Mouse (Mus musculus) heart, adult 9 months (tissue): Measurements from ENCODE around the gene Rnaset2a.
"Not testable (repeated sequence)": the region's sequence is repeated elsewhere in the genome, so short reads cannot be mapped to it uniquely, and the experiment has no call there.

Experiments
- DNase-seq, 2 experiments: peaks; one replicate each; pipeline ENCODE4 v3.0.0; 2022; ENCODE audit warnings: low spot score in 2 of 2

Gene Rnaset2a

DNA sequence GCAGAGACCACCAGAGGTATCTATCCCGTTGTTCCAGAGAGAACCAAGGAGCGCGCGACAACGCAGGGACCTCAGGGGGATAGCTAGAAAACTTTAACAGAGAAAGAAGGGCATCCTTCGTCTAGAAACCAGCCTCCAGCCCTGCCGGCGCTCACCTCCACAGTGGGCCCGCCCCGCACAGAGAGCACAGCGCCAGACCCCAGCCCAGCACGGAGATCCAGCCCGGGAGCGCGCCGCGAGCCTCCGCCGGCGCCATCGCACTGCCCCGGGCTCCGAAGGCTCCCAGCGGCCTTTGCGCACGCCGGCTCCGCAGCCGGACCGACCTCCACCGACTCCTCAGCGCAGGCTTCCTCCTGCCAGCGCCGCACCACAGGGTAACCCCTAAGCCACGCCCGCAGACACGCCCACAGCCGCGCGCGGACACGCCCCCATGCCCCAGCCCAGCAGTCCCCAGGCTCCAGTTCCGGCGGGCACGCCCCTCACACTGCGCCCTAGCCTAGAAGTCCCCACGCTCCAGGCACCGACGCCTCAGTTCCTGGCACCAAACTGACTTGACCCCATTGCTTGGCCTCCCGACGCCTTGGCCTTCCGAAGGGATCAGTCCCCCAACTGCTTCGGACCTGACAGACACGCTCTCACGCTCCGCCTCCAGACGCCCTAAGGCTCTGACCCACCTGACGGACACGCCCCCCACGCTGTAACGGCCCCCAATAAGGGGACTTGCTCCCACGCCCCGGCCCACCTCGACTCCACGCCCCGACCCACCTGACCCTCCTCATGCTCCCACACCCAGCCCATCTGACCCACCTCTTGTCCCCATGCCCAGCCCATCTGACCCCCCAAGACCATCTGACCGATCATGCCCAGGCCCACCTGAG lies at the start of gene Rnaset2a, which contains the start of gene Gm49673:
Rnaset2a (minus strand) TSS at position 659 of the 878 bp plus-strand sequence.
Gm49673 (minus strand) TSS at position 350 of the 878 bp plus-strand sequence.
- peak; percentile 42 to 67 for DNase-seq

DNA sequence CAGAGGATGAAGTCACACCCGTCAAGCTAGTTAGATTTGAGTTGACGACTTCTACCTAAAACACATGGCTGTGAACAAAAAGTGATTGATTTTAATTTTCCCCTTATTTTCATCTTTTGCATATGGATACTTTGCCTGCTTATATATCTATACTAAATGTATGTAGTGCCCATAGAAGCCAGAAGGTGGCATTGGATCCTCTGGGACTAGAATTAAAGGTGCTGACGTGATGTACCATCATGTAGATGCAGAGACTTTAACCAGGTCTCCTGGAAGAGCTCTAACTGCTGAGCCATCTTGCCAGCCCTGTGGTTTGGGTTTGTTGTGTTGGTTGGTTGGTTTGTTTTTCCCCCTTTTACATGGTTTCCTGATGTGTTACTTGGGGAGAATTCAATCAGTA lies 49.8 kb upstream of the Rnaset2a start:
- DNase-seq: no peak

DNA sequence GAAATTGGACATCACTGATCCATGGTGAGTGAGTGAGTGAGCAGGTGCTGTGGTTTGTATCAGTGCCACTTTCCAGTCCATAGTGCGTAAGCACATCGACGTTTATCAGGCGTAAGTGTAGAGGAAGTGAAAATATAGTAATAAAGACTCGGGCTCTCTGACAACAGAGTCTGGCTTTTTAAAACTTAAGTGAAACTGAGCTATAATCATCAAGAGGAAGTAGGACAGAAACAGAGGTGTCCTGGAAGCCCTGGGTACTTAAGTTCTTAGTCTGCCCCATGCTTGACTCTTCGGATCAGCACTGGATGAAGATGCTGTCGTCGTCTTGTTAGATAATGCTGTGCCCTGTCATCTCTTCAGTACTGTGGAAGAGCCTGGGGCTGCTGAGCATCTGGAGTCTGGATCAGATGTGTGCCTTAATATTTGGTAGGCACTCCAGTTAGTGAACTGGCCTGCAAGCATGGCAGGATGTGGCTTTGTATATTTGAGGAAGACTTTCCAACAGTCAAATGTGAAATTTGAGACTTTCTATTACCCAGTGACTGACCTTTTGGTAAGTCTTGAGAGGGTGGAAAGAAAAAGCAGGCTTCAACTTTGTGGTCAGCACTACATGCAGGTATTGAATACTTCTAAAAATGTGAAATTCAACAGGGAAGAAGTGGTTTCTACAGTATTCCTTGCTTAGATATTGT lies 47.9 kb upstream of the Rnaset2a start:
- DNase-seq: peak in 1 of 2 experiments; percentile 20

DNA sequence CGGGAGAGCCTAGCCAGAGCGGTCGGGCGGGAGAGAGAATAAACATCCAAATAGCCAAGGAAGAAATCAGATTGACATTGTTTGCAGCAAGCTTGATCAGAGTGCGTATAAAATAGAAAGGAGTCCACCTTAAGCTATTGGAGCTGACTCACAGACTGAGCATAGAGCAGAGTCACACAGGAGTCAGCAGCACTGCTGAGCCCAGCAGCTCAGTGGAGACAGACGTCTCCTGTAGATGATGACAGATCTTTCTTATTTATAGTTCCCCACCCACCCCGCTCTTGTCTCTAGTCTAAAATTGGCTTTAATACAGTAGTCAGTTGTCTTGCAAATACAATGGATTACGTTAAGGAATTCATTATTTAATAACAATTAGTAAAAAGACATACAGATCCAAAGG lies 45.8 kb upstream of the Rnaset2a start:
- no peak for DNase-seq

DNA sequence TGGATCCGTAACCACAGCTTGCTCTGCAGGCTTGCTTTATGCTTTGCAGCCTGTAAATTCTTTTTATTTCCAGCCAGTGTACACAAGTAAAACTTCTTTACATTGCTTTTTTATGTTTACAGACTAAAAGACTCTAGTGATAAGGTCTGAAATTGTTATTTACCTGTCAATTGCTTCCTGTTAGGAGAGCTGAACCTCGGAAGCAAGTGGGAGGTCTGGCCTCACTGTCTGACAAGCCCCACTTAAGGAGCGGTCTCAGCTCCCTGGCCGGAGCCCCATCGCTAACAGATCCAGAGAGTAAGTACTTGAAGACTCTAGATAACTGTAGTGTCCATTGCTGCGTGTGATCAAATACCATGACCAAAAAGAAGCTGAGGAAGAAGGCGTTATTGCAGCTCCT lies 36.3 kb upstream of the Rnaset2a start:
- no peak for DNase-seq

DNA sequence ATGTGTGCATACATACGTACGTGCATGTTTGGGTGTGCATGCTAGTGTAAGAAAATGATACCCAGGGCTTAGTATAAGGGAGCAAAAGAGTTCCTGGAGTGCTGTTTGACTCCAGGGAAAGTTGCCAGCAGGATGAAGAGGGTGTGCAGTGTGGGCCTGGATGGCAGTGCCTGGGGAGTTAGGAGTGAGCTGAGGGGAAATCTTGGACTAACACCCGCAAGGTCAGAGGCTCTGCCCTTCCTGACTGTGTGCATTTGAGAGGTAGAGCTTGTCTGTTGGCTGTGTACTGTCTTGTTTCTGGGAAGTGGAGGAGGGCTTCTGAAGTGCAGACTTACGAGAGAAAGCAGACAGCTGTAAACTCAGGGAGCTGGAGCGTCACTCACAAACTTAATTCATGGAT lies 35.9 kb upstream of the Rnaset2a start:
- DNase-seq: peak in 1 of 2 experiments; percentile 19

DNA sequence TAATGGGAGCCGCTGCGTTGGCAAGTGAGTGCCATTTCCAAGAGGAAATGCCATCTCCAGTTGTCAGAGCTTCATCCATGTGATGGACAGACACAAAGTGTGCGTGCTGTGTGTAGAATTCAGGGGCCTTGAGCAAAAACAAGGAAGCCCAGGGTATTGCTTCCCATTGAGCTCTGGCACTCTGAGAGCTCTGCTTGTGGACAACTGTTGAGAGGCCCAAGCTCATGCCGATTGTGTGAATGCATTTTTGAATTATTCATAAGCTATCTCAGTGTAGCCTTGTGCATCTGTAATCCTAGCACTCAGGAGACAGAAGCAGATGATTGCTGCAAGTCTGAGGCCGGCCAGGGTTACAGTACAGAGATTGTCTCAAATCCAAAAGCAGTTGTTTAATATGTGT lies 29.2 kb upstream of the Rnaset2a start:
- no peak for DNase-seq

DNA sequence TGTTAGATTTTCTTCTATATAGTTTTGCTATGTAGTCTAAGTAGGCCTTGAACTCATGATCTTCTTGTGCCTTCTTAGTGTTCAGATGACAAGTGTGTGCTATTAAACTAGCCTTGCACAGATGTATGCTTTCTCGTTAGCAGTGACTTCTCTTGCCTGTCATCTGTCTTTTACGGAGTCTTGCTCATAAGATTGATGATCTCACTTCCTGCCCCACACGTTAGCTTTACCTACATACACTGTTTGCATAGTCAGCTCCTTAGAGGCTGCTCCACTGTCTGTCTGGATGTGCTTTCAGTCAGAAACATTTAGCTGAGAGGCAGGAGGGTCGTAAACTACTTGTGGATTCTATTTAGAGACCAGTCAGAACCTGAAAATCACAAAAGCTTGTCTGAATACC lies 23.2 kb upstream of the Rnaset2a start:
- DNase-seq: no peak

DNA sequence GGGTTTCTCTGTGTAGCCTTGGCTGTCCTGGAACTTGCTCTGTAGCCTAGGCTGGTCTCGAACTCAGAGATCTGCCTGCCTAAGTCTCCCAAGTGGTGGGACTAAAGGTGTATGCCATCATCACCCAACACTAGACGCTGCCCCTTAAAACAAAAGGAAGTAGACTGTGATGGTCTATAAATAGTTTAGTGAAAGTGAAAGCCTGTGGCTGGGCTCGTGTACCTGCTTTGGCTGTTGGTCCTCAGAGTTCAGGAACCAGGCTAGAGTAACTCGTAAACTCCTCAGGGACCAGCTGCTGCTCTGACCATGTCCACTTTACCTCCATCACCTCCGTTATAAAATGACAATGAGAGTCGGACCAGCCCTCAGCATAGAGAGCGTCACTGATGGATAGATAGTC lies 22.4 kb upstream of the Rnaset2a start:
- no peak for DNase-seq

DNA sequence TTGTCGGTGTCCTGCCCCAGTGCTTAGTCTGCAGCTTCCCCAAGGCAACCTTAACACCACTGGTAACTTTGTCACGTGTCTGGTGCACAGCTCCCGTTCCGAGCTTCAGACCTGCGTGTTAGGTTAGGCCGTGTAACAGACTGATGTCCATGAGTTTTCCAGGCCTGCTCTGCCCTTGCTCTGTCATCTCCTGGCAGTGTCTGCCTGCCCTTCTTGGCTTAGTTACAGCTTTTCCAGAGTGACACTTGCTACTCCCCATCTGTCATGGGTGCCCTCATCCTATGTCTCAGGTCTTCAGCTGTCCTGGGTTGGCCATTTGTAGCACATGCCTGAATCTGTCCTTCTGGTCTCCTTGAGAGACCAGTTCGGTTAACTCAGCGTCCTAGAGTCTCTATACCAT lies 19.5 kb upstream of the Rnaset2a start:
- DNase-seq: peak in 1 of 2 experiments; percentile 37

DNA sequence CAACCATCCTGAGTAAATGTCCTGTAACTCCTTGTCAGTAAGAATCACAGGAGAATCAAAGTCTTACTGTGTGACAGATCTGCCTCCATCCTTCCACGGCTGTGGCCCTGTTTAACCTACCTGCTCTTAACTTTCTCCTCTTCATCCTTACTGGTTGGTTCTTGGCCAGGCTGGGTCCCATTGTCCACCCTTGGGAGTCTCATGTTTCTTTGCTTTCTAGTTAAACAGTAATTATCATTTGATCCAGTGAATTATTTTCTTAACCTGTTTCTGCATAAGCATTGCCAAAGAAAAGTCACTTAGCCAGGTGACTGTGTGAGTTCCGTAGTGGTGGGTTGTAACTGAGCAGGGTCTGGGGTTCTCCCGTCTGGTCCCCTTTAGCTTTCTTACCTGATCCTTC lies 18.6 kb upstream of the Rnaset2a start:
- not testable (repeated sequence) for DNase-seq

DNA sequence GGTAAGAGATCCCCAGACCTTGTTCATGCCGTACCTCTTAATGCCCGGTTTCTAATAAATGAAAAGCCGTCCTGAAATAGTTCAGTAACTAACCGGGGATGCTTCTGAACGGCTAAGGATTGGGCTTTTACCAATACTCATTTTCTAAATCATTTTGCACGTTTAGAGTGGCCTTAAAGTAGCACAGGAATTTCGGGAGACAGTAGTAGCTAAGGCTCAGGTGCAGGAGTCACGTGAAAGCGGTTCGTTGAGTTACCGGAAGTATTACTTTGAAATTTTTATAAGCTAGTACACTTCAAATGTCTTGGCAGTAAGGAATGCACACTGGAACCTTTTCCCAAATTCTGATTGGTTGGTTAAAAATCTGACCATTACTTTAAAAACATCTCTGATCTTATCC lies 18.1 kb upstream of the Rnaset2a start:
- not testable (repeated sequence) for DNase-seq

DNA sequence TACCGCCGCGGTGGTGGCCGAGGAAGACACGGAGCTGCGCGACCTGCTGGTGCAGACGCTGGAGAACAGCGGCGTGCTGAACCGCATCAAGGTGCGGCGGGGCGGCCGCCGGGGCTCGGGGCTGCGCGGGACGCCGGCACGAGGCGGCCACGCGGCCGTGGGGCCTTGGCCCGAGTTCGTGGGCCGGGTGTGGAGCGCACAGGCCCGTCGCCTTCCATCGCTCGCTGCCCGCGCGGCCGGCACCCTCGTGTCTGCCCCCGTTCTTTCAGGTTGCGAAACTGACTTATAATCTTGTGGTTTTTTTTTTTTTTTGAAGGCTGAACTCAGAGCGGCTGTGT lies 17.7 kb upstream of the Rnaset2a start:
- DNase-seq: peak; percentile 40 to 50

DNA sequence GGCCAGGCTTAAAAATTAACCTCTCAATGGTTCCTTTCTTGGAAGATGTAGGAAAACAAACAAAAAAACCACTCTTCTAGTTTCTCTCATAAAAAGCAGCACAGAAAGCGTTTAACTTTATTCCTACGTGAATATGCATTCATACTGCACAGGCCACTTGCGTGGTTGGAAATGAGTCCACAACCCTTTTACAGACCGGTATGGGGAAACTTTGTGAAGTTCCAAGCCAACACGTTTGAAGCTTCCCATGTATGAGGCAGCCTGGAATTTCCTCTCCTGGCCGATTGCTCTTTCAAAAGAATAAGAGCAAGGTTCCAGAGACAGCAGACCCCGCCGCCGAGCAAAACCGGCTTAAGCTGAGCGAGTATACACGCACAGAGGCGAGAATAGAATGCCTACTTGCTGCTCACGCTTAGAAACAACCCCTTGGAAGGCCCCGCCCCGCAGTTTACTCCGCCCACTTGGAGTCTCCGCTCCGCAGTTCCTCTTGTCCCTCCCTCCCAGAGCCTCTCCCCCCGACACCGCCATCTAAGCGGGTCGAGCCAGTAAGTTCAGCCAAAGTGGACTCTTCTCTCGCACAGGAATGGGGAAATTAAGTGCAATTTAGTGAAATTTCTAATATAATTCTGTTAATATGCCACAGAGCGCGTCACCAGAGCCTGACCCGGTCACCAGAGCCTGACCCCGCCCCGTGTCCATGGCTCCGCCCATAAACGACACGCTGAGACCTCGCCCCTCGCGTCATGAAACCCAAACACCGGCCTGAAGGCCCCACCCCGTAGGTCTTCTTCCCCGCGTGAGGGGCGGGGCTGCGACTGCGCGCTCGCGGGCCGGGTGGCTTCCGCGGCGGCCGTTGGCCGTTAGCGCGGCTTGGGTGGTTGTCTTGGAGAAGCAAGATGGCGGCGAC lies 17.1 kb upstream of the Rnaset2a start, which contains the start of gene Fgfr1op:
Fgfr1op (plus strand) TSS at position 801 of the 907 bp plus-strand sequence.
- peak; percentile 69 to 89 for DNase-seq

DNA sequence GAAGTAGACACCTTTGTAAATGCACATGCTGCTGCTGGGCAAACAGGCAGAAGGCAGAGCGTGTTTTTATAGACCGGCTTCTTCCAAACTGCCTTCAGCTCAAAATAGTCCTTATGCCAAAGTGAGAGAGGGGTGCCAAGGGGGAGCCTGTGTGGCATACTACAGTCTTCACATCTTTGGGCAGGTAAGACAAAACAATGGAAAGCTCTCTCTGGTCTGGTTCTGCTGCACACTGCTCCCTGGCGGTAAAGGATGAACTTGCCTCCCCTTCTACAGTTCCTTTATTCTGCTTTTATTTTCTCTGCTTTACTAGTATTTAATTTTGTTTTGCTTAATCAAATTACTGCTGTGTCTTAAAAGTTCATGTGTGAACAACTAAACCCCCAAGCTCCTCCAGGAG lies 13.1 kb upstream of the Rnaset2a start:
- not testable (repeated sequence) for DNase-seq

DNA sequence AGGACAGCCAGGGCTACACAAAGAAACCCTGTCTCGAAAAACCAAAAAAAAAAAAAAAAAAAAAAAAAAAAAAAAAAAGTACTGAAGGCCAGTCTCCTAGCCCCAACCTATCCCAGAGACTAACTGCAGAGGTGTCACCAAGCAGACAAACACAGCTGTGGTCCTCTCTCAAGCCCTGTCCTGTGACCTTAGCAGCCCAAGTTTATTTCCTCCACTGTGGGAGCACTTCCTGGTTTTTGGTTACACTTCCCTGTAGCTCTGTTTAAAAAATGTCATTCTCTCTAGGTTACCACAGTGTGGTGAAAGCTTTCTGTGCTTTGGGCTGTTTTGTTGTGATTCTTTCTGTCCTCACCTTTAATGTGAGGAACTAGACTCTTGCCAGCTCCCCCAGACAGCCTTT lies 10.7 kb upstream of the Rnaset2a start:
- DNase-seq: not testable (repeated sequence)

DNA sequence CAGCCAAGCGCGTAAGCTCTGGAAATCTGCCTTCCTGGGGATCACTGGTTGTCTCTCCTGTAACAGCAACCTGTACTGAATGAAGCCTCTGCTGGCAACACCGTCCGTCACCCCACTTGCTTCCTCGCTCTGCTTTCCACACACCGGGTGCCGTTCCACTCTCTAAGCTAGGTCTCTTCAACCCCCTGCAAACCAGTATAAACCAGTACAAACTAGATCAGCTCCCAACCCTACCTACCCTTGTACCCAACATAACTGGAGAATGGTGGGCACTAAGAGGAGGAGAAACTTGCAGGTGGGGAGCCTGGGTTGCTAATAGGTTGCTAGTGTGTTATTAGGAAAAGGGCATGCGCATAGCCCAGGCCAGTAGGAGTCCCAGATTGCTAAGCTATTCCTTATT lies 8.1 kb upstream of the Rnaset2a start:
- not testable (repeated sequence) for DNase-seq

DNA sequence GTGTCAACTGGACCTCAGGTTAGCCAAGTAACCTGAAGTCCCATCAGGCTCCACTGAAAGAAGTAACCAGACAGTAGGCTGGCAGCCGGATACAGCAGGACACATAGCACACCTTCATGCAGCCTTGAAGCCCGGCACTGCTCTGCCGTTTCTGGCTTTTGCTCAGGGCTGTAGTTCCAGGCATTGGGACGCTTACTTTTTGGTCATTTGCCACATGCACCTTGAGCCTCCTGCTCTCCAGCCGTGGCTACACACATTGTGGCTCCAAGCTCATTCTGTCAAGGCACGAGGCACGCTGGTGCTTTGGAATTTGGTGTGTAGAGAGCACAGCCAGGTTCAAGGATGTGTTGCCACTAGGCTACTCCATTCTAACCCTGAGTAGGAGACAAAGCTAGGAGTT lies 7.1 kb upstream of the Rnaset2a start:
- not testable (repeated sequence) for DNase-seq

DNA sequence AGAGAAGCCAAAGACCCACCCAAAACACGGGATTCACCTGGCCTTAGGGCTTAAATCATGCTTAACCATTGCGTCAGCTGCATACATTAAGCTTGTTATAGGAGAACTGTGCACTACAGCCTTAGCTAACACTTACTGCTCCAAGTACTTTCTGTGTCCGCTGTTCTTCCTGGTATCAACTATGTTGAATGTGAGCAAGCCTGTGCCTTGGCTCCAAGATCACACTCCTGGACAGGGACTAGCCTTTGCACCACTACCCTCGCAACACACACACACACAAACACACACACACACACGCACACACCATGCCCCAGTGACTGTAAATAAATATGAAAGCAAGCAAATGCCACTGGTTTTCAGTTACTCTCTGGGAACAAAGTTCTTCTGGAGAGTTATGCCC lies 966 bp downstream of the Rnaset2a start:
- not testable (repeated sequence) for DNase-seq

DNA sequence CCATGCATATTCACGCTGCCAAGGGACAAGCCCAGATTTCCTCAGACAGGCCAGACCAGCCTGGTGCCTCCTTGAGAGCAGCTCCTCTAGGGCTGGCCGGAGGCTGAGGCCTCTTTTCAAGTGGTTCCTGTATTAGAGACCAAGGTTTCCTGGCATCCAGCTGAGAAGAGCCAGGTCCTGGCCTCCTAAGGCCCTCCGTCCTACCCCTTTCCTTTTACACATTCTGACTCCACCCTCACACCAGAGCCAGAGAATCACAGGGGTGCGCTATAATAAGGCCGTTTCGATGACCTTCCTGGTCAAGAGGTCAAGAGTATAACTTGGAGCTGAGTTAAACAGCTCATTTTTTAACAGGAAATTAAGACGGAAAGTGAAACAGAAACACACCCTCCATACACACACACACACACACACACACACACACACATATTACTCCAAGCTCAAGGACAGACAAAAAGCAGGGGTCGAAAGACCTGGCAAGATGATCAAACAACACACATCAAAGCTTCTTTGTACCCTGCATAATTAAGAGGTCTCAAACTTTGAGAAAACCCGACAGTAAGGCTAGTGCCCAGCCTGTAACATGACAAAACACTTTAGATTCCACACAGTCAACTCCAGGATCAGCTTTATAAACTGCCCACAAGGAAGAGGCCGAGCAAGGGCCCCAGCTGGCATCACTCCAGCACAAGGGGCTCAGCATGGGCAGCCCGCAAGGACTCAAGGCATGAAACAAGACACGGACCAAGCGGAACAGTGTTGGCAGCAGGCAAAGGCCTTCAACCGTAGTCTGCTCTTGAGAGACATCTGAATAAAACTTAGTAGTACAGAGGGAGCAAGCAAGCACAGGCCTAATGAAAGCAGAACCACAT lies 3.9 kb downstream of the Rnaset2a start:
- DNase-seq: peak; percentile 73 to 75

DNA sequence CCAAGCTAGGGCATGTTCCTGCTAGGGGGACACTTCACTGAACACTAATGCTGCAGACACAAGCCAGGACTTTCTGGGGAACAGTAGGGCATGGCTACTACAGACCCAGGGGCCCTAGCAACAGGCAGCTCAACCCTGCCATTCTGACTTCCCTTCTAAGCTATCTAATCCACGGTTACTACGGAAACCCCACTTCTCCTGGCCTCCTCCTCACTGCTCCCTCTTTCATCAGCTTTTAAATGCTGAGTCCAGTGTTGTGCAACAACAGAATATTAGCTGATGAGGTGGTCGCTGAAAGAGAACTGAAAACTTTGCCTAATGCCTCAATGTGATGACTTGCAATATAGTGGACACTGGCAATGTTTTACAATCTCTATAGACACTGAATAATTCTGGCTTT lies 7.7 kb downstream of the Rnaset2a start:
- peak in 1 of 2 experiments; percentile 35 for DNase-seq
